Mouse (Mus musculus) natural killer cell, adult 2 months (primary cell): Measurements from ENCODE around the gene Dolpp1.

ENCODE experiments used
- DNase-seq, 2 experiments: peaks; one replicate each; pipeline ENCODE4 v3.0.0; 2022; ENCODE audit warnings: low spot score in 2 of 2

Gene Dolpp1

GRCm38 (mm10) chr2:30377721-30378120 is 14.3 kb upstream of the Dolpp1 start:
- DNase-seq = no peak

DNA sequence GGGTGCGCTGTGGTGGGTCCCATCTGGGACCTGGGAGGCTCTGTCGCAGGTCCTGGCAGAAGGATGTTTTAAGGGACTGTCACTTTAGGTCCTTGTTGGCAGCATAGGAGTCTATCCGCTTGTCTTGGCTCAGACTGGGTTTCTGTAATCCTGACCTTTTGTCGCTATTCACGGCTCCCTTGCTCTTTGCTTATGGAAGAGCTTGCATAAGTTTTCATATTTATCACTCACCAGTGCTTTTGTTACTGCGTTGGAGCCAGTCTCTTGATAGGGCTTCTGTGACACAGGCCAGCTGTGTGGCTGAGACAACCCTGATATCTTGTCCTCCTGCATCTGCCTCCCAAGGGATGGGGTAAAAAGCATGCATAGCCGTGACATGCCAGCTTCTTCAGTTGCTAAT is 12.7 kb upstream of the Dolpp1 start:
- no peak for DNase-seq

DNA sequence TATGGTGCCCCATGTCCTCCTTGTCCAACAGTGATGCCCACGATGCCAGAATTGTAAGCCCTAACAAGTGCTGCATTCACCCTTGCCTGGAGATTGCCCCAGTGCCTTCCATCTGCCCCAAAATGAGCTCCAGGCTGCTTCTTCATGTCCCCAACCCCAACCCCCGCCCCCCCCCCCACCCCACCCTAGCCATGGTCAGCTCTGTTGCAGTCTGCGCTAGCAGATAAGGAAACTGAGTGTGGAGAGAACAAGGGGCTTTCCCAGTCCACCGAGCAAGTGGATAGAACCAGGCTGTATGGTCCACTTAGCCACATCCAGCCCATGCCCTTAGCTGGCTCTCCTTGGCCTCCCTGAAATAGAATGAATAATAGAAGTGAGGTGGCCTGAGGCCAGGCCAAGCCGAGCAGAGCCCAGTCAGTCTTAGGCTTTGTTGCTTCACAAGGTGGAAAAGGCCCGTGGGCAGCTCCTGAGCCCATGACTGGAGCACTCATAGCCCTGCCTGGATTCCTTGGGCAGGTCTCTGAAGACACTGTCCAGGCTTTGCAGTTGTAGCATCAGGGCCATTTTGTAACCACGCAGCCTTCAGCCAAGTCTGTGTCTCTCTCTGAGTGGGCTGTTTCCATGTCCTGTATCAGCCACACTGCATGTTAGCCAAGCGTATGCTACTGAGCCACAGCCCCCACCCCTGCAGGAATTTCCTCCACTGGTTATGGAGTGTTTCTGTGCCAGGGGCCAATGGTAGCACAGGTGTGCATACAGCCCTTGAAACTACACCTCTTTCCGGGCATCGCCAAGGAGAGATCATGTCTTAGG is 11.3 kb upstream of the Dolpp1 start:
- DNase-seq = no peak

DNA sequence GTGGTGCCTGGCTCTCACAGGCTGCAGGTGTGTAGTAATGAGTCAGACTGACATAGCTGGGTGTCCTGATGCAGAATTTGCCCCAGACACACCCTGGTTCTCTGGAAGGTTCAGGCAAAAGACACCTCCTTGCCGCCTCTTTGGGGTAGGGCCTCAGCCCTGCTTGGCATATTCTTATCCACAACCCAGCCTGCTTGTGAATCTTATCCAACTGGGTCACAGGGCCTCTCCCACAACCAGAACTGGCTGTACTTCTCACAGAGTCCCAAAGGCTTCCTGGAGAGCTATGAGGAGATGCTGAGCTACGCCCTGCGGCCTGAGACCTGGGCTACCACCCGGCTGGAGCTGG is 10.7 kb upstream of the Dolpp1 start:
- no peak for DNase-seq

DNA sequence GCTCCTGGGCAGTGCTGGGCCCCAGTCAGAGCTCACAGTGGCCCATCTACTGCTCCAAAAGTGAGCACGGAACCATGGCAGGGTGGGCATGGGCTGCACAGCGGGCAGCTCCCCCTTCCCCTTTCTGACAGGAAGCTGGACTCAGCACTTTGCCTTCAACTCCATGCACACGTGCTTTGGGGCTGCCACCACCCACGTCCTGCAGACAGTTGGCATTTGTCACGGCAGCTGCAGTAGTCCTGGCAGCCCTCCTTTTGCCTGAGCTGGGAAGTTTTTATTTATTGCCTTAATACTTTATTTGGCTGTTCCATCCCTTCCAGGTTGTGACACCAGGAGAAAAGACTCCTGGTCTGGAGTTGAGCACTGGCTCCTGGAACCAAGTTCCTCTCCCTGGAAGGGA is 7.2 kb upstream of the Dolpp1 start:
- no peak for DNase-seq

DNA sequence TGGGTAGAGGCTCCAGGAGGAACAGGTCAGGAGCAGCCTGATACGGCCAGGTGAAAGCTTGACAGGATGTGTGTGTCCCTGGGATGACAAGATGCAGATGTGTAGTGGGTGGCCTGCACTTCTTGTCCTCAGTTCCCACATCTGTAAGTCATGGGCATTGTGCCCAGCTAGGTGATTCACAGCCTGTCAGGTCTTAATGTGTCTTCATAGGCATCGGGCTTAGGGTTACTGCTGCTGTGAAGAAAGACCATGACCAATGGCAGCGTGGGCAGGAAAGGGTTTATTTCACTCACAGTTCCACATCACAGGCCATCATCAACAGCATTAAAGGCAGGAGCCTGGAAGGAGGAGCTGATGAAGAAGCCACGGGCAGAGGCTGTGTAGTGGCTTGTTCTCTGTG is 6.5 kb upstream of the Dolpp1 start:
- DNase-seq = no peak

DNA sequence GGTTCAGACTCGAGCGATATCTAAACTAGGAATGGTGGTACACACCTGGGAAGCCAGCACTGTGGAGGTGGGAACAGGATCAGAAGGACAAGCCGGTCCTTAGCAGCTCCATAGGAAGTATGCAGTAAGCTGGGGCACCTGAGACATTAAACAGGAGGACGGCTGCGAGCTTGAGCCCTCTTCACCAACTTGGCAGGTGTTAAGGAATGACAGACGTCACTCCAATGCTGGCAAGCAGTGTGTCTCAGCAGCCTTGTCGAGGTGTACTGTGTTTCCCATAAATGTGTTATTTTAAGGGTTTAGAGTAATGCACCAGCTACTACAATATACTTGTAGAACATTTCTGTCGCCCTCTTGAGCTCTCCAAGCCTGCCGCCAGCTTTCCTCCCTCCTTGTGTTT is 5.1 kb upstream of the Dolpp1 start:
- DNase-seq = no peak

- no peak for DNase-seq
These were observed 3.1 kb upstream of the Dolpp1 start for GRCm38 (mm10) chr2:30389000-30389399.

DNA sequence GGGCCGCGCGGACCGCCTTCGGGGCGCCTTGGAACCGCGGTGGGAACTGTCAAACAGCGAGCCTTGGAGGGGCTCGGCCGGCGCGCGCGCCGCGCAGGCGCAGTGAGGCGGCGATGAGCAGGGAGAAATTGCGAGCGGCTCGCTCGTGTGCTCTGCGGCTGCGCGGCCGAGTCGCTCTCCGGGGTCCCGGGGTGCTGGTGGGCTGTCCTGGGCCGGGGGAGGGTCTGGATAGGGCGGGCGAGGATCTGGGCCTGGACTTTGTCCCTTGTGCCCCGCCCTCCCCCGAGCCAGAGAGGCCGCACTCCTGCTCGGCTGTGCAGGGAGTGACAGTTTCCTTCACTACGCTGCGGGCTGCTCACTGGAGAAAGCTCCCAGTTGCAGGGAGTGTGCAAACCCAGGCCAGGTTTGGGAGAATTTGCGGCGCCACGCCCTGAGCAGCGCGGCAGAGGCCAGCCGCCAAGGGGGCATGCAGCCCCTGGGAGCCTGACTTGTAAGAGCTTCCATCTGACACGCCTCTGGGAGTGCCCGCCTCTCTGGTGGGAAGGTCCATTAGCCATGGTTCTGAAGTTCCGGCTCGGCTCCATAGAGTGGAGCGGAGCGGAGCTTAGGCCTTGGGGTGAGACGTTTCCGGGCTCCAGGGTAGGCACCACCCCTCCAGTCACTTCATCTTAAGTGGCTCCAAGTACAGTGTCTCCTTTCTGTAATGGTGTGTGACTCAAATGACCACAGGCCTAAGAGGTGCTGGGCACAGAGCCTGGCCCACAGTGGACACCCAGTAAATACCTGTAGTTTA is 719 bp downstream of the Dolpp1 start:
- DNase-seq = peak in 1 of 2 experiments; percentile 20

GRCm38 (mm10) chr2:30393370-30393656 is 1.3 kb downstream of the Dolpp1 start:
- no peak for DNase-seq

DNA sequence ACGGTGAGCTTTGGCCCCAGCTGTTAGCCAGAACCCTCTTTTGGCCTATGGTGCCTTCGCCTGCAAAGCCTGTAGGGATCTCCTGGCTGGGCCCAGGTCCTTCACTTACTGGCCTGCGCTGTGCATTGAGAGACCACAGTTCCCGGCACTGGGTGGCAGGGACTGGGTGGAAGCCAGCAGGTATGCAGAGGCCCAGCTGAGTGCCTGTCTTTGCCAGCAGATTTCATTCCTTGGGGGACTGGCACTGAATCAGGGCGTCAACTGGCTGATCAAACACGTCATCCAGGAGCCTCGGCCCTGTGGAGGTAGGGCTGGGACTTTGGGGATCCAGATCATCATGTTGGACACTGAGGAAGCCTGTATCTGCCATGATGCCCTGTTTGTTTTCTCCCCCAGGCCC is 3.7 kb downstream of the Dolpp1 start:
- no peak for DNase-seq

DNA sequence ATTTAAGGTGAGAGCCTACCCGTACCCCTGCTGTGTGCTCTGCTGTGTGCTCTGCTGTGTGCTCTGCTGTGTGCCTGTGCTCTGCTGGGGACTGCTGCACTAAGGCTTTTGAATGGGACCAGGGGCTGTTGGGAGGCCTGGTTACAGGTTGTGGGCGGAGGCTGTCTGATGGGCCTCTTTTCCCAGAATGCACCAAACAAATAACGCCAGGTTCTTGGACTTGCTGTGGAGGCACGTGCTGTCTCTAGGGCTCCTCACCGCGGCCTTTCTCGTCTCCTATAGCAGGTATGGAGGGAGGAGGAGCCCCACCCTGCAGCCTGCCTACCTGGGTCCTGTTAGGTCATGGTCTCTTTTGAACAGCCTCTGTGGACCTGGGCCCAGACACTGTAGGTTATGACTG is 4.2 kb downstream of the Dolpp1 start:
- DNase-seq = no peak

DNA sequence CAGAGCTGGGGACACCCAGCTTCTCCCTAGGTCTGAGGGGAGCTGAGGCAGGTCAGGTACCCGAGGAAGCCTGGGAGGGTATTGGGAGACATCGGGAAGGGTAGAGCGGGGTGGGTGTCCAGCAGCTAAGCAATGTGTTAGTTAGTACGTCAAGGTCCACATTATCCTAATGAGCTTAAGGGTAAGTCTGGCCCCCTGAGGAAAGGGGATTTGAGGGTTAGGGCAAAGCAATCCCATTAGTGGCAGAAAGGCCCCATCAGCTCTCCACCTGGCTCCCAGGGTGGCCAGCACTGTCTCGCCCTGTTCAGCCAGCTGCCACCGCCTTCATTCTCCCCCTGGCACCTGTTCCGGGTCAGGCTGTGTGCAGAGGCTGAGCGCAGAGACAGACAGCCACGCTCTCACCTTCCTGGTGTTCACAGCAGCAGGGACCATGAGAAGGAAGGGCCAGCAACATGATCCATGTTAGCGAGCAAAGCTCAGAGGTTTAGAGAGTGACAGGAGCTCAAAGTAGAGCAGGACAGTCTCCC is 6.0 kb downstream of the Dolpp1 start:
- no peak for DNase-seq

- no peak for DNase-seq
These were observed 7.4 kb downstream of the Dolpp1 start for GRCm38 (mm10) chr2:30399191-30400171.

DNA sequence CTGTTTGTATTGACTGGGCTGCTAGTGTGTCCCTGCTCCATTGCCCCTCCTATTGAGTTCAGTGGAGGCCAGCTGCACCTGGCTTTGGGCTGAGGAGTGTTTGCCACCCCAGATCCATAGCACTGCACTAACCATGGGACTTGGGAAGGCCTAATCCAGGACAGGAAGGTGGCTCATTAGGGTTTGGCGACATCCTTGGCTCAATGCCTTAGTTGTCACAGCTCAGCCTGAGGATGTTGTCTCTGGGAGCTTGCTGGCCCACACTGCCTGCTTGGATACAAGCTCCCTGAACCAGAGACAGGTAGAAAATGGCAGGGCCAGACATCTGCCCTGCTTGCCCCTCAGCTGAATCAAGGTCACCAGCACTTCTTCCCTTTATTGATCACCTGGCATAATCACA is 9.5 kb downstream of the Dolpp1 start:
- DNase-seq = no peak

DNA sequence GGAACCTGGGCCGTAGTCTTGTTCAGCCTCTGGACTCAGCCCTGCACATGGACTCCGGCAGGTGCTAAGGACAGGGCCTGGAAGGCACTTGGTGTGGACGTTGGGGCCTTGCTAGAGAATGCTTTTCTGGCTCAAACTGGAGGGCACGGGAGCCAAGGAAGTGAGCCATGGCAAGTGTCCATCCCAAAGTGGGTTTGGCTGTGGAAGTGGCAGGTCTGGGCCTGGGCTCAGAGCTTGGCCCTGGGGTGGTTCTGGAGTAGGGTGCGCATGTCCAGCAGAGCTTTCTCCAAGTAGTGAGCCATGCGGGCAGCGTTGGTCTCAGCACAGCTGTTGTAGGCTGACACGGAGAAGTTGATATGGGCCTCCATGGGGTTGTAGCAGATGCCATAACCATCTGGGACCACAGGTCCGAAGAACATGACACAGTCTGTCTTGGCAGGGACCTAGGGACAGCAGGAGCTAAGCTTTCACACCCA is 10.3 kb downstream of the Dolpp1 start:
- DNase-seq = no peak

DNA sequence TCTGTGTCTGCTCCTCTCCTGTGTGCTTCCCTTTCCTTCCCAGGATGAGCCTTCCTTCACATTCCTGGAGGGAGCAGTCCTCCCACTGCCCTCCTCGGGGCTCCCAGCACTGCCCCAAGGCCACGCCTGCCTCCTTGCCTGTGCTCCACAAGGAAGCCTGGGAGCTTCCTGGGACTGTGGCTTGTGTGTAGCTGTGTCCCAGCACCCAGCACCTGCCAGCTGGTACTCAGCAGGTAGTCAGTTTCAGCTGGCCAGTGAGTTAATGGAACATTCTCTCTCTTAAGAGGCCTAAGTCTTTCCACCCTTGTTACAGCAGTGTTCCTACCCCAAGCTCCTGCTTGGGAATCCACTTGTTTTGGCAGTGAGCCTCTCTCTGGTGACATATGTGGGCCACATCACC is 10.8 kb downstream of the Dolpp1 start:
- DNase-seq = no peak

GRCm38 (mm10) chr2:30403870-30404269 is 11.8 kb downstream of the Dolpp1 start:
- DNase-seq = no peak

DNA sequence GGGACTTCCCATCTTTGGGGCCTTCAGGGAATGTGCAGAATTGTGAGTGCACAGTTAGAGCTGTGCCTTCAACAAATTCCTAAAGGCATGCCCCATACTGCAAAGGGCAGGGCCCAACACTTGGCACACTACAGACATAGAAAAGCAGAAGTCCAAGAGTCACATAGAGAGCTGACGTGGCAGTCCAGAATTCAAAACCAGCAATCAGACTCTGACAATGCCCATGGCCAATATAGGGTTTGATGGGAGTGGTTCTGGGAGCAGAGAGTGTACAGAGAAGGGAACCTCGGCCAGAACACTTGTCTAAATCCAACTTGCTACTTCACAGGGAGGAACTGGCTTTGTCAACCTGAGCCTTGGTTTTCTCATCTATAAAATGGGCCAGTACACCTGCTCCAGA is 15.2 kb downstream of the Dolpp1 start:
- no peak for DNase-seq

DNA sequence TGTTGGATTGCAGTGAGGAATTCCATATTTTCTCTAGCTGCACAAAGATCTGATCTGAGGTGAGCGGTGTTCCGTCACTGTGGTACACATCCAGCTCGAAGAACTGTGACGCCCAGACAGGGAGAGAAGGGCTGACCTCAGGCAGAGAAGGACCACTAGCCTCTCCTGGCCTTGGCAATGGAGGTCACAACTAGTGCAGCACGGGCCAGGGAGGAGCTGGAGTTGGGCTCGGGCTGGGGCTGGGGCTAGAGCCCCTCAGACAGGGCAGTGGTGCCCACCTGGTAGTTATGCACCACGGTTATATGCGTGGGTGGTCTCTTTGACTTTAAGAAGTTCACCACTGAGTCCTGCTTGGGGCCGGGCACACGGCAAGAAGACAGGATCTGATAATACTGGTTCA is 15.7 kb downstream of the Dolpp1 start:
- DNase-seq = no peak

GRCm38 (mm10) chr2:30408452-30409100 is 16.5 kb downstream of the Dolpp1 start:
- DNase-seq = no peak
